Mouse (Mus musculus): ENCODE measurements around the gene Psmg3.

Psmg3 gene

GRCm38 (mm10) chr5:139793338-139794089, 33.2 kb downstream of the Psmg3 start:
- no peak for DNase-seq (ENCODE audit: low spot score)

- DNase-seq (ENCODE audit: low spot score) = no peak
These were observed 33.7 kb downstream of the Psmg3 start for GRCm38 (mm10) chr5:139792966-139793337.

GRCm38 (mm10) chr5:139792159-139792775, 34.4 kb downstream of the Psmg3 start:
- DNase-seq (ENCODE audit: low spot score) = no peak

- DNase-seq (ENCODE audit: low spot score) = peak; percentile 99
These were observed 35.2 kb downstream of the Psmg3 start, which contains the start of gene Mafk for GRCm38 (mm10) chr5:139791227-139792158. Mafk (plus strand) TSS chr5:139791513.

GRCm38 (mm10) chr5:139789466-139789865, 37.2 kb downstream of the Psmg3 start:
- no peak for DNase-seq (ENCODE audit: low spot score)

DNA sequence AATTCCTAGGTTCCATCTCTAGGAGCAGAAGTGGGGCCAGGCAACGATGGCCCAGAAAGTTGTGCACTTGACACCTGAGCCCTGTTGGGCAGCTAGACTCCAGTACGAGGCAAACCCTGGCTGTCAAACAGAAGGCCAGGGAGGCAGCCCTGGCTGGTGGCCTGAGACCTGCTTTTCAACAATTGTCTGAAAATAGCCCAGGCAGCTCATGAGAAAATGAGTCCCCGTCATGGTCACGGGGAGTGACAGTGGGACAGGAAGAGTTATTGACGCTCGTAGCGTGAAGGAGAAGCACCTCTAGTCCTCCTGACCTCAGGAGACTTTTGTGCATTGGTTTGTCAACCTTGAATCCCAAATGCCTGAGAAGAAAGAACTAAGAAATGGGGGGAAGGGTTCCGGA, 45.3 kb downstream of the Psmg3 start:
- no peak for DNase-seq (ENCODE audit: low spot score)

DNA sequence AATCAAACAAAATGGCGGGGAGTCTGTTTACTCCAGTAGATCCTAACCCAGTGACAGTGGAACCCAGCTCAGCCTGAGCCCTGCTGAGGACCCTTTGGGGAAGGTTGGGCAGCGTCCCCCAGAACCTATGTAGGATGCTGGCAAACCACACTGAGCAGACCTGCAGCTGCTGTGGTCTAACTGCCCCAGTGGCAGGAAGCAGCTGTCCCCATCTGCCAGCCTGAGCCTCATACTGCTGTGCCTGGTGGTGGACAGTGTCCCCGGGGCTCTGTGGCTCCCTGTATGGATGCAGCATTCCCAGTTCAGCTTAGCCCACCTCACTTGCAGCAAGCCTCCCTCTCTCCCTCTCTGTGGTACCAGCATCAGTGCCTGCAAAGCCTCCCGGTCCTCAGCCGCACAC, 49.7 kb downstream of the Psmg3 start:
- no peak for DNase-seq (ENCODE audit: low spot score)

DNA sequence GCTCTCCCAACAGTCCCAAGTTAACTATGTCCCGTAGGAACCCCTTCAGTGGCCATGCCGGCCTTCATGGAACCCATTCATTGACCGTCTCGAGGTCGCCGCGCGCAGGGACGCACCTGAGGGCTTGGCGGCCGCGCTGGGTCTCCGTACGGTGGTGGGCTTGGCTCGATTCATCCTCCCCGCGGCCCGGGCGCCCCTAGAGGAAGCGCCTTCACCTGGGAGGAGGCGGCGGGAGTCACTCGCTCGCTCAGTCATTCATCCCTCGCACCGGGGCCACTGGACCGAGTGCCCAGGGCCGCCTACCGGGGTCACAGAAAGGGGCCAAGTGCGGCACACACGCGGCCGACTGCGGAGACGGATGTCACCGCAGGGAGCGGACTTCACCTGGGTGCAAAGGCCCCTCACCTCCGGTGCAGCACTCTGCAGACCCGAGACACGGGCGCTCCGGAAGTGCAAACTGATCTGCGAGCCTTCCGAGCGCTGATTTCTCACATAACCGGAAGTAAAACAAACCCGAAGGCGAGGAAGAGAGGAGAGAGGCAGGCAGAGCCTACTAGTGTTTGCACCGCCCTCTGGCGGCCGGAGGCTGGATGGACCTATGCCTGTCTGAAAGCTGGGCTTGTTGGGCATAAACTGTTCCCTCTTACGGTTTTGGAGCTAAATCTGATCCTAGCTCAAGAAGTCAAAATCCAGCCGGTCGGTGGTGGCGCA, 51.3 kb downstream of the Psmg3 start, which contains the start of gene Ints1:
Ints1 (minus strand) TSS at position 459 of the 711 bp plus-strand sequence.
- DNase-seq (ENCODE audit: low spot score) = peak; percentile 97

Measured in embryo, embryonic 10 days (tissue).